Comparison of ENCODE assay signal across 7 mouse cellular contexts in the genomic region with DNA sequence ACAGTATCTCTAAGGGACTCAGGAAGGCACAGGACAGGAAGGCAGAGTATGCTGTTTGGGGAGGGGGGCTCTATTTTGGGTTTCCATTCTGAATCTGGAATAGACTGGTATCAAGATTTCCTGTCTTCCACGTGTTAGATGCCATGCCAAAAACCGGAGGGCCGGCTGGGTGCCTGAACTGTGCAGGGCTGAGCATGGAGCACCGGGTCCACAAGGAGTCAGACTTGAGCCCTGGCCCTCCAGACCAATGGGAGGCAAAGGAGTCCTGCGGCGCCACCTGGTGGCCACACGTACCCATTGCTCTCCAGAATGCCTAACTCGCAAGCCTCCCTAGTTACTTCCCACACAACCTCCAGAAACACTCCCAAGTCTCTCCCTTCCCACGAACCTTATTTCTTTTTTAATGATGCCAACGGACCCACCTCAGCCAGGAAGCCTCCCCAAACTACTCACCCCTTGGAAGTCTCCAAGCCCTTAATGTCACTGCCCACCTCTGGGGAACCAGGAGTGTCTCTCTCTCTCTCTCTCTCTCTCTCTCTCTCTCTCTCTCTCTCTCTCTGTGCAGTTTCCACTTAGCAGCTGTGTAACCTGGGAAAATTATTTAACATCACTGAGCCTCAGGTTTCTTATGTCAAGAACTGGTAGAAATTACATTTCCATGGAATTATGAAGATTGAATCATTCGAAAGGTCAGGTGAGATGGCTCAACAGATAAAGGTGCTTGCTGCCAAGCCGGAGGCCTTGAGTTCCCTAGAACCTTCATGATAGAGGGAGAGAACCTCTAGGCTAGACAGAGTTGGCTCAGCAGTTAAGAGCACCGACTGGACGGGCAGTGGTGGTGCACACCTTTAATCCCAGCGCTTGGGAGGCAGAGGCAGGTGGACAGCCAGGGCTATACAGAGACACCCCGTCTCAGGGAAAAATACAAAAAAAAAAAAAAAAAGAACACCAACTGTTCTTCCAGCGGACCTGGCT. TPM values are rescaled to one million over a fixed set of nuclear protein-coding genes. Genes with fewer than 3 reads are reported as not detected.
DNase-seq lines count a peak whose midpoint lies in the region; ATAC-seq and TF ChIP-seq lines count a peak whose summit lies in the region.

No protein-coding gene starts in this region.

- no peaks in the 10 kb centered on the region for H3K27me3 ChIP-seq in limb, embryonic 13.5 days
- H3K27me3 ChIP-seq in midbrain, embryonic 16.5 days (ENCODE audit: control insufficient read depth, insufficient read depth, low read depth, low read length) = no peaks in the 10 kb centered on the region
- no peaks in the 10 kb centered on the region for H3K27me3 ChIP-seq in spleen, adult 2 months (ENCODE audit: control insufficient read depth, insufficient read depth, low read length)

- H3K4me3 ChIP-seq in limb, embryonic 13.5 days = no peak overlapping the region
- H3K4me3 ChIP-seq in midbrain, embryonic 16.5 days (ENCODE audit: low read depth, low read length) = peak overlapping the region; percentile 7; the same call in 1 of the 2 replicates
- no peak overlapping the region for H3K4me3 ChIP-seq in spleen, adult 2 months (ENCODE audit: extremely low read depth, insufficient read depth, insufficient read length)

- DNase-seq in adrenal gland, adult 8-10 months = peak; percentile 84
- peak; percentile 88 for DNase-seq in embryo, embryonic 9.5 days (ENCODE audit: extremely low spot score)
- DNase-seq in heart, adult 11 months = peak; percentile 99
- DNase-seq in kidney, adult 11 months = peak; percentile 88
- peak; percentile 73 to 76 for DNase-seq in spleen, adult 2 months (ENCODE audit: low read depth in 1 of 2, low spot score in 2 of 2)

- peaks cover 45% of the 10 kb centered on the region for H3K4me1 ChIP-seq in limb, embryonic 13.5 days
- H3K4me1 ChIP-seq in midbrain, embryonic 16.5 days (ENCODE audit: control insufficient read depth, insufficient read depth, low read length) = peaks cover 46% of the 10 kb centered on the region
- peaks cover 6% of the 10 kb centered on the region; the same call in 1 of the 2 replicates for H3K4me1 ChIP-seq in spleen, adult 2 months (ENCODE audit: control insufficient read depth, insufficient read depth, insufficient read length)

- H3K4me2 ChIP-seq in limb, embryonic 13.5 days (replicated peaks) = peak overlapping the region; percentile 46
- peak overlapping the region; percentile 40 for H3K4me2 ChIP-seq in midbrain, embryonic 16.5 days (ENCODE audit: low read length)

- no peak for TF ChIP-seq POLR2A in spleen, adult 2 months (IDR thresholded peaks at IDR 0.05; ENCODE audit: low read depth, low read length)

- 0 out of 2 replicates have a peak overlapping the region, but pooled peaks have one; percentile 6 for H3K27ac ChIP-seq in limb, embryonic 13.5 days
- no peak overlapping the region for H3K27ac ChIP-seq in midbrain, embryonic 16.5 days (ENCODE audit: low read length)
- H3K27ac ChIP-seq in spleen, adult 2 months (ENCODE audit: insufficient read depth, low read length) = no peak overlapping the region

- H3K9ac ChIP-seq in limb, embryonic 13.5 days = peak overlapping the region; percentile 19; the same call in 1 of the 2 replicates
- H3K9ac ChIP-seq in midbrain, embryonic 16.5 days (ENCODE audit: low read depth, low read length) = 0 out of 2 replicates have a peak overlapping the region, but pooled peaks have one; percentile 37

- peaks cover 37% of the 10 kb centered on the region for H3K36me3 ChIP-seq in limb, embryonic 13.5 days
- H3K36me3 ChIP-seq in midbrain, embryonic 16.5 days (ENCODE audit: control insufficient read depth, insufficient read depth, low read length) = no peaks in the 10 kb centered on the region; the same call in 1 of the 2 replicates
- no peaks in the 10 kb centered on the region for H3K36me3 ChIP-seq in spleen, adult 2 months (ENCODE audit: control insufficient read depth, insufficient read depth, low read length)

- peak; percentile 99 for TF ChIP-seq CTCF in spleen, adult 2 months (IDR thresholded peaks at IDR 0.05; ENCODE audit: extremely low read depth, insufficient read depth, insufficient read length, insufficient replicate concordance)

- 31% methylated on average over 17 of the region's 17 CpGs for WGBS in limb, embryonic 13.5 days
- 33% methylated on average over 17 of the region's 17 CpGs for WGBS in midbrain, embryonic 16.5 days
- 39% methylated on average over 17 of the region's 17 CpGs for WGBS in spleen, adult 2 months

- H3K9me3 ChIP-seq in limb, embryonic 13.5 days = no peaks in the 10 kb centered on the region
- H3K9me3 ChIP-seq in midbrain, embryonic 16.5 days (replicated peaks; ENCODE audit: control insufficient read depth, low read length, poor library complexity, severe bottlenecking) = no peaks in the 10 kb centered on the region

- ATAC-seq in limb, embryonic 13.5 days (ENCODE audit: low FRiP score, low read depth) = peak; percentile 59
- ATAC-seq in midbrain, embryonic 16.5 days = peak; percentile 76

RNA-seq across cellular contexts. Expression of a gene that starts 5.8 kb away (rescaled TPM):
- total RNA-seq in adrenal gland, adult 8-10 months (2022) = 1 to 10 TPM; 2.8 to 4.3 (median 3.9) TPM
- 32.9 and 33.9 TPM in 2 replicates for polyA plus RNA-seq in limb, embryonic 13.5 days (2015; fragmentation: Nextera tagmentation; extraction: Ambion mirVana)
- polyA plus RNA-seq in midbrain, embryonic 16.5 days (2015; fragmentation: Nextera tagmentation; extraction: Ambion mirVana) = 28.6 and 33.0 TPM in 2 replicates
- polyA plus RNA-seq in spleen, adult 2 months (2012; rRNA removed) = 1.00 and 1.0 TPM in 2 replicates

RNA-seq across cellular contexts. Expression of a gene that starts 16.7 kb away (rescaled TPM):
- total RNA-seq in adrenal gland, adult 8-10 months (2022) = 100 to 1,000 TPM in 3 of 4 experiments, 10 to 100 TPM in 1; 88.2 to 134 (median 124) TPM
- 174 and 183 TPM in 2 replicates for polyA plus RNA-seq in limb, embryonic 13.5 days (2015; fragmentation: Nextera tagmentation; extraction: Ambion mirVana)
- polyA plus RNA-seq in midbrain, embryonic 16.5 days (2015; fragmentation: Nextera tagmentation; extraction: Ambion mirVana) = 51.0 and 59.7 TPM in 2 replicates
- polyA plus RNA-seq in spleen, adult 2 months (2012; rRNA removed) = 51.3 and 72.3 TPM in 2 replicates

RNA-seq across cellular contexts. Expression of a gene that starts 21.7 kb away (rescaled TPM):
- total RNA-seq in adrenal gland, adult 8-10 months (2022) = not detected
- 7.7 and 9.3 TPM in 2 replicates for polyA plus RNA-seq in limb, embryonic 13.5 days (2015; fragmentation: Nextera tagmentation; extraction: Ambion mirVana)
- 0.69 TPM in 1 of 2 replicates, not detected in the other for polyA plus RNA-seq in midbrain, embryonic 16.5 days (2015; fragmentation: Nextera tagmentation; extraction: Ambion mirVana)
- polyA plus RNA-seq in spleen, adult 2 months (2012; rRNA removed) = 1.0 and 1.3 TPM in 2 replicates

RNA-seq across cellular contexts. Expression of a gene that starts 26.4 kb away (rescaled TPM):
- 100 to 1,000 TPM; 138 to 164 (median 144) TPM for total RNA-seq in adrenal gland, adult 8-10 months (2022)
- polyA plus RNA-seq in limb, embryonic 13.5 days (2015; fragmentation: Nextera tagmentation; extraction: Ambion mirVana) = 147 and 154 TPM in 2 replicates
- 181 and 193 TPM in 2 replicates for polyA plus RNA-seq in midbrain, embryonic 16.5 days (2015; fragmentation: Nextera tagmentation; extraction: Ambion mirVana)
- 104 and 141 TPM in 2 replicates for polyA plus RNA-seq in spleen, adult 2 months (2012; rRNA removed)

RNA-seq across cellular contexts. Expression of a gene that starts 27.1 kb away (rescaled TPM):
- 10 to 100 TPM; 64.1 to 81.3 (median 66.7) TPM for total RNA-seq in adrenal gland, adult 8-10 months (2022)
- 46.6 and 48.2 TPM in 2 replicates for polyA plus RNA-seq in limb, embryonic 13.5 days (2015; fragmentation: Nextera tagmentation; extraction: Ambion mirVana)
- polyA plus RNA-seq in midbrain, embryonic 16.5 days (2015; fragmentation: Nextera tagmentation; extraction: Ambion mirVana) = 39.8 and 41.3 TPM in 2 replicates
- 32.5 and 33.7 TPM in 2 replicates for polyA plus RNA-seq in spleen, adult 2 months (2012; rRNA removed)

Comparison
In these comparisons a context has a peak if more than half of its experiments do, and no peak if none do; other contexts are left out.
1. RNA of a gene that starts 5.8 kb away (polyA plus RNA-seq): 32.9 to 33.9 TPM in limb, embryonic 13.5 days and 28.6 to 33.0 TPM in midbrain, embryonic 16.5 days; 1.00 to 1.0 TPM in spleen, adult 2 months; every median in the first group is over 10 times any median in the second.
2. Peak in every context shown above with its lines, with median percentiles within 50 percentile points of each other: DNase-seq.